Mouse (Mus musculus) heart, postnatal 0 days (tissue): Measurements from ENCODE around the gene Magi1.

ENCODE experiments used
- CTCF ChIP-seq: IDR thresholded peaks from 2 replicates; pipeline ENCODE4 v1.5.1; 2016; ENCODE audit warnings: antibody characterized with exemption, control low read depth, low read depth
- EP300 ChIP-seq: IDR thresholded peaks from 2 replicates; pipeline ENCODE4 v1.6.1; 2016; ENCODE audit warnings: antibody characterized with exemption, low read depth

- TF ChIP-seq CTCF (no peak), EP300 (no peak)
These were observed 461.4 kb downstream of the Magi1 start for GRCm38 (mm10) chr6:93822221-93822897.
